Mouse (Mus musculus) neural tube, embryonic 15.5 days (tissue): ENCODE data around the gene Gm11562. TPM values are rescaled to one million over a fixed set of nuclear protein-coding genes. Genes with fewer than 3 reads are reported as not detected.

ENCODE experiments used
- ATAC-seq: fragments of 200-750 bp; cut with Nextera tagmentation; 2 replicates; pipeline ENCODE4 v1.8.0; 2017; ENCODE audit warnings: mild to moderate bottlenecking, moderate TSS enrichment, moderate library complexity; ENCODE audit not compliant: low FRiP score
- H3K27ac ChIP-seq: fragments of 300-500 bp; sonication (generic); replicated peaks from 2 replicates; pipeline ENCODE4 v1.5.1; 2015; ENCODE audit warnings: mild to moderate bottlenecking, inconsistent platforms
- H3K27me3 ChIP-seq: fragments of 300-500 bp; sonication (generic); replicated peaks from 2 replicates; pipeline ENCODE4 v1.6.1; 2015; ENCODE audit warnings: inconsistent platforms
- H3K36me3 ChIP-seq: fragments of 300-500 bp; sonication (generic); 2 replicates; pipeline ENCODE4 v1.6.1; 2015; ENCODE audit warnings: inconsistent platforms
- H3K4me1 ChIP-seq: fragments of 300-500 bp; sonication (generic); 2 replicates; pipeline ENCODE4 v1.6.1; 2015; ENCODE audit warnings: inconsistent platforms
- H3K4me2 ChIP-seq: fragments of 300-500 bp; sonication (generic); 2 replicates; pipeline ENCODE4 v1.6.1; 2015; ENCODE audit warnings: inconsistent platforms, mild to moderate bottlenecking, moderate library complexity
- H3K4me3 ChIP-seq: fragments of 300-500 bp; sonication (generic); replicated peaks from 2 replicates; pipeline ENCODE4 v1.5.1; 2015; ENCODE audit warnings: mild to moderate bottlenecking, inconsistent platforms
- H3K9ac ChIP-seq: fragments of 300-500 bp; sonication (generic); replicated peaks from 2 replicates; pipeline ENCODE4 v1.6.1; 2015; ENCODE audit warnings: mild to moderate bottlenecking, inconsistent platforms
- H3K9me3 ChIP-seq: fragments of 300-500 bp; sonication (generic); replicated peaks from 2 replicates; pipeline ENCODE4 v1.6.1; 2016; ENCODE audit warnings: inconsistent platforms
- WGBS: fragments of 180-500 bp; shearing (Covaris S2); methylation state at CpG from one replicate; pipeline ENCODE4 v1.1.7; 2015; ENCODE audit warnings: mixed read lengths; 5-methylcytosine and 5-hydroxymethylcytosine counted together
- polyA plus RNA-seq: library from polyadenylated mRNA; unstranded; fragments of >200 nt; fragmentation: Nextera tagmentation; extraction: Ambion mirVana; gene quantifications from 2 replicates; pipeline ENCODE4 v1.2.1, GENCODE M21; 2015

The Gm11562 gene
- polyA plus RNA-seq, 1 experiment from 2014 or later, result not detected

DNA sequence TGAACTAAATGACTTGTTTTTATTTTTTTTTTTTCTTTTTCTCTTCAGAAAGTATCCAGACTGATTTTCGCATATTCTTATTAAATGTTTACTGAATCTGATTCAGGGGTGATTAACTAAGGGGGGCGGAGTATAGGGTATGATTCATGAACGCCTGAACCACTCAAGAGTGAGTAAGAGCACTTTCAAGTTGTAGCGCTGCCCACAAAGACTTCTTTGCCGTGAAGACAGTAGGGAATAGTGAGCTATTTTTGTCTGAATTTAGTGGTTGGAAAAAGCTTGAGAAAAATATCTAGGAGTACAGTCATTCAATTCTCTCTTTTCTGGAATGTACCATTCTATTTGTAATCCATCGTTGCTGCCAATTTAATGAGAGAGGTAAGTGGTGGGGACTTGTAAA, 38.7 kb downstream of the Gm11562 start:
- Histone ChIP-seq H3K4me1 (no peaks in the 10 kb centered on the region), H3K4me2 (no peak overlapping the region), H3K9me3 (no peaks in the 10 kb centered on the region), H3K36me3 (no peaks in the 10 kb centered on the region), H3K9ac (no peak overlapping the region), H3K27ac (no peak overlapping the region), H3K4me3 (no peak overlapping the region), H3K27me3 (no peaks in the 10 kb centered on the region)
- no peak for ATAC-seq
- 91% methylated on average over 6 of the region's 6 CpGs for WGBS

- no peak for ATAC-seq
- Histone ChIP-seq H3K36me3 (no peaks in the 10 kb centered on the region), H3K4me1 (no peaks in the 10 kb centered on the region), H3K9me3 (no peaks in the 10 kb centered on the region), H3K27me3 (no peaks in the 10 kb centered on the region), H3K9ac (no peak overlapping the region), H3K27ac (no peak overlapping the region), H3K4me3 (no peak overlapping the region), H3K4me2 (no peak overlapping the region)
- WGBS, result 97% methylated on average over 5 of the region's 5 CpGs
Measured at GRCm38 (mm10) chr11:99581051-99581450, 39.2 kb downstream of the Gm11562 start.

DNA sequence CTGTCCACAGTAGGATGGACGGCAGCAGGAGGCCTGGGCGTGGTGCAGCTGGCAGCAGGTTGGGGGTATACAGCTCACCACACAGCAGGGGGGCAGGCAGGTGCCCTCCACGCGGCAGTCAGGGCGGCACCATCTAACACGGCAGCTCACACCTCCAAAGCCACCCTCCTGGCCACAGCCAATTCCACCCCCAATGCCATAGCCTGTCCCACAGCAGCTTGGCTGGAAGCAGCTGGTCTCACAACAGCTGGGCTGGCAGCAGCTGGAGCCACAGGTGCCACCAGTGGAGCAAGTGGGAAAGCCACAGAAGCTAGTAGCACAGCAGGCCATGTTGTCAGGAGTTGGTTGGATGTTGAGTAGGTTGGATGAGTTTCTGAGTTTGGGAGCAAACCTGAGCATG, 39.6 kb downstream of the Gm11562 start, which contains the start of gene Krtap1-5:
Gene Krtap1-5, minus strand, starts transcription at position 381 of the 400 bp plus-strand sequence.
- H3K9ac ChIP-seq, result no peak within 1 kb of the TSS
- 91% methylated on average over 6 of the region's 6 CpGs for WGBS
- H3K4me1 ChIP-seq, result no peaks in the 10 kb centered on the region
- no peaks in the 10 kb centered on the region for H3K36me3 ChIP-seq
- no peaks in the 10 kb centered on the region for H3K27me3 ChIP-seq
- no peak within 1 kb of the TSS for H3K4me2 ChIP-seq
- H3K9me3 ChIP-seq, result no peaks in the 10 kb centered on the region
- no peak for ATAC-seq
- no peak within 1 kb of the TSS for H3K27ac ChIP-seq
- no peak within 1 kb of the TSS for H3K4me3 ChIP-seq

DNA sequence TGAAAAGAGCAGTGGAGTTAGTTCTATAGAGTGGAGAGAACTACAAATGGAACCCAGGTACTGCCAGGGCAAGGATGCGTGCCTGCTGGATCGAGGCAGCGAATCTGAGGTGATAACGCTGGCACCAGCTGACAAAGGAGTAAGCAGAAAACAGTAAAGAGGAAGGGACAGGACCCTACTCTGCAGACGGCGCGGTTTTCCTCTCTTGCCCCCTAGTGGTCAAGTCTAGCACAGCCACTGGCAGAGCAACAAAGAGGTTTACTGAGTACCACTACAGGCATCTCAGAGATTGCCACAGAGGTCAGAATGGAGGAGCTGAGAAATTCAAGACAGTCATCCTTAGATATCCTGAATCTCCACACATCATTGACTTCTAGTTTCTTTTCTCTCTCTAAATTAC, 46.1 kb downstream of the Gm11562 start:
- H3K27me3 ChIP-seq, result no peaks in the 10 kb centered on the region; the same call in 1 of the 2 replicates
- WGBS, result 3% methylated on average over 7 of the region's 7 CpGs
- peak overlapping the region; percentile 53 for H3K4me2 ChIP-seq
- H3K4me3 ChIP-seq, result 0 out of 2 replicates have a peak overlapping the region, but pooled peaks have one; percentile 6
- H3K27ac ChIP-seq, result no peak overlapping the region
- ATAC-seq, result peak; percentile 66; the same call in 1 of the 2 replicates
- H3K9me3 ChIP-seq, result no peaks in the 10 kb centered on the region
- H3K9ac ChIP-seq, result no peak overlapping the region
- no peaks in the 10 kb centered on the region for H3K36me3 ChIP-seq
- H3K4me1 ChIP-seq, result no peaks in the 10 kb centered on the region

GRCm38 (mm10) chr11:99573164-99573563, 47.1 kb downstream of the Gm11562 start:
- ATAC-seq, result no peak
- no peaks in the 10 kb centered on the region for H3K4me1 ChIP-seq
- no peaks in the 10 kb centered on the region; the same call in 1 of the 2 replicates for H3K27me3 ChIP-seq
- H3K9ac ChIP-seq, result no peak overlapping the region
- no peaks in the 10 kb centered on the region for H3K9me3 ChIP-seq
- H3K27ac ChIP-seq, result no peak overlapping the region
- 54% methylated on average over 4 of the region's 4 CpGs for WGBS
- no peaks in the 10 kb centered on the region for H3K36me3 ChIP-seq
- H3K4me3 ChIP-seq, result no peak overlapping the region
- H3K4me2 ChIP-seq, result no peak overlapping the region

Other genes with a start within 250 kb of the Gm11562 start
- gene Krt28, start 245.5 kb downstream of the Gm11562 start, polyA plus RNA-seq, result 0.36 and 0.50 TPM in 2 replicates
- gene Krt10, start 231.1 kb downstream of the Gm11562 start, polyA plus RNA-seq, result 31.6 and 31.8 TPM in 2 replicates
- 0.11 and 0.12 TPM in 2 replicates for gene Krt12, start 198.2 kb downstream of the Gm11562 start, polyA plus RNA-seq
- gene Krt20, start 182.3 kb downstream of the Gm11562 start, polyA plus RNA-seq, result 0.08 and 5.4 TPM in 2 replicates
- gene Krt23, start 127.3 kb downstream of the Gm11562 start, polyA plus RNA-seq, result 0.15 and 0.93 TPM in 2 replicates
- not detected in 2 replicates for gene Krt39, start 99.1 kb downstream of the Gm11562 start, polyA plus RNA-seq
- not detected in 2 replicates for gene Krt40, start 77.3 kb downstream of the Gm11562 start, polyA plus RNA-seq
- gene Krtap3-3, start 69.6 kb downstream of the Gm11562 start, polyA plus RNA-seq, result not detected in 2 replicates
- gene Krtap3-2, start 63.6 kb downstream of the Gm11562 start, polyA plus RNA-seq, result not detected in 2 replicates
- not detected in 2 replicates for gene Gm11939, start 61.0 kb downstream of the Gm11562 start, polyA plus RNA-seq
- gene Krtap3-1, start 53.8 kb downstream of the Gm11562 start, polyA plus RNA-seq, result 0.43 TPM in 1 of 2 replicates, not detected in the other
- gene Krtap1-5, start 39.4 kb downstream of the Gm11562 start, polyA plus RNA-seq, result not detected in 2 replicates
- gene Krtap1-4, start 36.8 kb downstream of the Gm11562 start, polyA plus RNA-seq, result not detected in 2 replicates
- not detected in 2 replicates for gene Krtap1-3, start 29.1 kb downstream of the Gm11562 start, polyA plus RNA-seq
- gene Krtap9-3, start 22.3 kb downstream of the Gm11562 start, polyA plus RNA-seq, result not detected in 2 replicates
- gene Gm11938, start 17.1 kb downstream of the Gm11562 start, polyA plus RNA-seq, result not detected in 2 replicates
- not detected in 2 replicates for gene Gm11937, start 10.2 kb downstream of the Gm11562 start, polyA plus RNA-seq
- gene Krtap2-4, start 5.6 kb downstream of the Gm11562 start, polyA plus RNA-seq, result not detected in 2 replicates
- gene Krtap4-1, start 7.8 kb upstream of the Gm11562 start, polyA plus RNA-seq, result not detected in 2 replicates
- not detected in 2 replicates for gene Krtap4-2, start 14.6 kb upstream of the Gm11562 start, polyA plus RNA-seq
- not detected in 2 replicates for gene Krtap4-7, start 23.7 kb upstream of the Gm11562 start, polyA plus RNA-seq
- gene Gm11555, start 29.8 kb upstream of the Gm11562 start, polyA plus RNA-seq, result not detected in 2 replicates
- gene Gm11563, start 38.5 kb upstream of the Gm11562 start, polyA plus RNA-seq, result not detected in 2 replicates
- gene Krtap4-6, start 45.5 kb upstream of the Gm11562 start, polyA plus RNA-seq, result not detected in 2 replicates
- not detected in 2 replicates for gene Gm14190, start 70.3 kb upstream of the Gm11562 start, polyA plus RNA-seq
- not detected in 2 replicates for gene Gm14180, start 113.9 kb upstream of the Gm11562 start, polyA plus RNA-seq
- not detected in 2 replicates for gene Gm11595, start 152.5 kb upstream of the Gm11562 start, polyA plus RNA-seq
- gene Krtap4-8, start 160.3 kb upstream of the Gm11562 start, polyA plus RNA-seq, result not detected in 2 replicates
- not detected in 2 replicates for gene Krtap4-9, start 164.8 kb upstream of the Gm11562 start, polyA plus RNA-seq
- gene Gm11596, start 173.0 kb upstream of the Gm11562 start, polyA plus RNA-seq, result not detected in 2 replicates
- gene Gm11569, start 178.5 kb upstream of the Gm11562 start, polyA plus RNA-seq, result not detected in 2 replicates
- not detected in 2 replicates for gene Gm11554, start 184.0 kb upstream of the Gm11562 start, polyA plus RNA-seq
- gene Krtap4-13, start 189.5 kb upstream of the Gm11562 start, polyA plus RNA-seq, result not detected in 2 replicates
- gene Gm11564, start 195.2 kb upstream of the Gm11562 start, polyA plus RNA-seq, result not detected in 2 replicates
- not detected in 2 replicates for gene 2300003K06Rik, start 217.6 kb upstream of the Gm11562 start, polyA plus RNA-seq
- not detected in 2 replicates for gene Krtap4-16, start 231.2 kb upstream of the Gm11562 start, polyA plus RNA-seq
- not detected in 2 replicates for gene Gm11568, start 237.5 kb upstream of the Gm11562 start, polyA plus RNA-seq
- not detected in 2 replicates for gene Gm11559, start 244.0 kb upstream of the Gm11562 start, polyA plus RNA-seq